Mouse (Mus musculus) lung, embryonic 14.5 days (tissue): ENCODE data around the gene Lce1a1. TPM values are rescaled to one million over a fixed set of nuclear protein-coding genes. Genes with fewer than 3 reads are reported as not detected.
A peak's percentile ranks its signal among the peaks of the same experiment; 100 is the strongest.

Experiments used
- ATAC-seq: fragments of 200-750 bp; cut with Nextera tagmentation; 2 replicates; pipeline ENCODE4 v1.8.0; 2017; ENCODE audit warnings: mild to moderate bottlenecking, moderate TSS enrichment, moderate library complexity; ENCODE audit not compliant: insufficient read depth
- DNase-seq: peaks from one replicate; pipeline ENCODE4 v3.0.0-alpha.2; 2015
- H3K27ac ChIP-seq: fragments of 300-500 bp; sonication (generic); 2 replicates; pipeline ENCODE4 v1.5.1; 2014; ENCODE audit warnings: low read depth, mild to moderate bottlenecking, moderate library complexity
- H3K27me3 ChIP-seq: fragments of 300-500 bp; sonication (generic); 2 replicates; pipeline ENCODE4 v1.6.1; 2014; ENCODE audit warnings: low read length, control low read depth; ENCODE audit not compliant: insufficient read depth
- H3K36me3 ChIP-seq: fragments of 300-500 bp; sonication (generic); 2 replicates; pipeline ENCODE4 v1.6.1; 2014; ENCODE audit warnings: control low read depth; ENCODE audit not compliant: insufficient read depth
- H3K4me1 ChIP-seq: fragments of 300-500 bp; sonication (generic); 2 replicates; pipeline ENCODE4 v1.6.1; 2014; ENCODE audit warnings: antibody characterized with exemption, control low read depth; ENCODE audit not compliant: insufficient read depth
- H3K4me2 ChIP-seq: fragments of 300-500 bp; sonication (generic); 2 replicates; pipeline ENCODE4 v1.6.1; 2014; ENCODE audit warnings: mild to moderate bottlenecking
- H3K4me3 ChIP-seq: fragments of 300-500 bp; sonication (generic); 2 replicates; pipeline ENCODE4 v1.5.1; 2014; ENCODE audit warnings: low read depth, low read length
- H3K9ac ChIP-seq: fragments of 300-500 bp; sonication (generic); 2 replicates; pipeline ENCODE4 v1.6.1; 2014
- H3K9me3 ChIP-seq: fragments of 300-500 bp; sonication (generic); 2 replicates; pipeline ENCODE4 v1.6.1; 2016; ENCODE audit warnings: low read depth, low read length, control low read depth
- CTCF ChIP-seq: IDR thresholded peaks from 2 replicates; pipeline ENCODE4 v1.5.1; 2016; ENCODE audit warnings: antibody characterized with exemption, low read depth
- WGBS: fragments of 180-500 bp; shearing (Covaris S2); extraction: QIAGEN DNeasy Blood & Tissue Kit; methylation state at CpG from one replicate; pipeline ENCODE4 v1.1.7; 2014; 5-methylcytosine and 5-hydroxymethylcytosine counted together
- polyA plus RNA-seq: library from polyadenylated mRNA; unstranded; fragments of >200 nt; fragmentation: Nextera tagmentation; extraction: Ambion mirVana; gene quantifications from 2 replicates; pipeline ENCODE4 v1.2.1, GENCODE M21; 2014

Lce1a1 gene
- polyA plus RNA-seq, 1 experiment from 2014 or later = not detected

DNA sequence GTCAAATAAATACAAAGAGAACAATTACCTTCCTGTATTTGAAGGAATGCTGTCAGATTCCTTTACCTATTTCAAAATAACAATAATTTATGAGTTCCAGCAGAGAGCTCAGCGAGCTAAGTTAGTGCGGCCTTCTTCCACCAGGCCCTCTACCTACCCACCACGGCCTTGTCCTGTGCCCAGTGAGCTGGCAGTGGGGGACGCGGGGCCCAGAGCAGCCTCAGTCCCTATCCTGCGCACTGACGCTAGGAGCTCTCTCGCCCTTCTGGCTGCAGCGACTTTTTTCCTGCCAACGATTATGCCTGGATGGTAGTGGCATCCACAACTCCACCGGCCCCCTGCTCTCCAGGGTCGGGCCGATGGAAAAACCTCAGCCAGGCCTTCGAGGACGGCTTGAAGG is 8.3 kb downstream of the Lce1a1 start:
- Histone ChIP-seq H3K4me2 (no peak overlapping the region), H3K27ac (no peak overlapping the region), H3K36me3 (no peaks in the 10 kb centered on the region), H3K9me3 (no peaks in the 10 kb centered on the region), H3K4me3 (no peak overlapping the region), H3K9ac (no peak overlapping the region), H3K27me3 (no peaks in the 10 kb centered on the region), H3K4me1 (no peaks in the 10 kb centered on the region)
- no peak for DNase-seq
- no peak for ATAC-seq
- no peak for TF ChIP-seq CTCF
- 91% methylated on average over 15 of the region's 15 CpGs for WGBS

DNA sequence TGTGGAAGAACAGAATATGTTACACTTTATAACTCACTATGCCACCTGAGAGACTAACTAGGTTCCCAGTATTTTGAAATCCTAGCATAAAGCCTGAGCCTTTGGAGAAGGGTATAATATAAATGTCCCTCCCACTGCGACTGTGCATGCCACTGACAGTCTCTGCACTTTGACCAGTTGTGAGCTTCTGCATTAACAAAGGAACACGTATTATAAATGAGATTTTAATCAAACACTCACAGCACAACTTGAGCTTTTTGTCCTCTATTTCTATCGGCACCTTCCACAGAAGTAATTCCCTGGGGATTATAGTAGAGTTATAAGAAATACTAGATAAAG is 9.5 kb downstream of the Lce1a1 start:
- Histone ChIP-seq H3K27ac (no peak overlapping the region), H3K36me3 (no peaks in the 10 kb centered on the region), H3K4me2 (no peak overlapping the region), H3K27me3 (no peaks in the 10 kb centered on the region), H3K4me3 (no peak overlapping the region), H3K9ac (no peak overlapping the region), H3K4me1 (no peaks in the 10 kb centered on the region), H3K9me3 (no peaks in the 10 kb centered on the region)
- WGBS = 65% methylated on average over 3 of the region's 3 CpGs
- ATAC-seq (no peak), DNase-seq (no peak)
- TF ChIP-seq CTCF = no peak

DNA sequence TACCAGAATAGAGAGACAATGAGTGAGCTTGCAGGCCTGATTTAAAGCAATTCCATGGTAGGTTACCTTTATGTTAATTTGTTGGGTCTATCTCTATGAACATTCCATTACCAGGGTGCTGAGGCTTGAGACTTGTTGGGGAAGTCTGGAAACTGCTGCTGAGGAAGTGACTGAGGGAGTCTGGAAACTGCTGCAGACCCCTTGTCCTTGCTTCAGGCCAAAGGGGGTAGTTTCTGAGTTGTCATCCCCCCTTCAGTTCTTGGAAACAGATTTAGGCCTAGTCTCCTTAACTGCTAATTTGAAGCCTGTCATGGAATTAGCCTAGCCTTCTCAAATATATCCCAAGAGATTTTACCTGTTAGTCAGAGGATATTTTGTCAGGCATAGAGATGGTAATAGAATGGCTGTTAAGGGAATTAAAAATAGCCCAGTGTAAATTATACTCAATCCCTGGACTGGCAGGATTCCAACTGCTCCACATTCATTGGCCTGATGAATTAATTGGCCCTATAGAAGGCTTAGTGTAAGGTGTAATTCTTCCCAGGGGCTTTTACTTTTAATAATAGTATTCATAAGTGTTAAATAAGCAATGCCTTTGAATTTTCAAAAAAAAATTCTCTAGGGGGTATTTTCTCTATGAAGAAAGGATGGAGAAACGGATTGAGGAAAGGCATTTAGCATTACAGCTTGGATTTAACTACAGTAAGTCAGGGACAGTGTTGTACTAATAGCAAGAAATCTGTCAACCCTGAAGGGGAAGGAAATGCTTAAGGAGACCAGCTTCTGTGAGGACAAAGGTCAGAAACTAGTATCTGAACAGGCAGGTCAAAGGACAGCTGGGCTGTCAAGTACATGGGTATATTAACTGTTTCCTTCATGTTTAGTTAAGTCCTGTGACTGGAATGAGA is 10.1 kb downstream of the Lce1a1 start:
- H3K9me3 ChIP-seq = no peaks in the 10 kb centered on the region
- DNase-seq (no peak), ATAC-seq (no peak)

DNA sequence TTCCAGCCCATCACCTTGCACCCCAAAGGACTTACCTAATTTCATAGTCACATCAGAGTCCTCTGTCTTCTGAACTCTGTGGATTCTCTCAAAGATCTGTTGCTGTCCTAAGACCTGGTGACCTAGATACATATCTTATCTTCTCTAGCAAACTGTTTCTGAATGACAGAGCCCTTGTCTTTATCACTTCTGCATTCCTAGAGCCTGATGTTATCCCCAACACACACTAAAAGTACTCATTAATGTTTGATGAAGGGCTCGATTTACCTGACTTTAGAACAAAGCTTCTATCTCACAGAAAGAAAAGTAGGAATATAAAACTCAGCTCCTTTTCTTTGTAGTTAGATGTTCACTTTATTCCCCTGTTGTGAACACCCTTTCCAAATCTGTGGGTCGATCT is 26.5 kb downstream of the Lce1a1 start, which contains the start of gene Lce6a:
Lce6a (minus strand) TSS at position 101 of the 400 bp plus-strand sequence.
- TF ChIP-seq CTCF = no peak
- H3K4me2 ChIP-seq = no peak within 1 kb of the TSS
- H3K9me3 ChIP-seq = no peaks in the 10 kb centered on the region
- no peaks in the 10 kb centered on the region for H3K27me3 ChIP-seq
- H3K36me3 ChIP-seq = no peaks in the 10 kb centered on the region
- no peak within 1 kb of the TSS for H3K9ac ChIP-seq
- ATAC-seq (no peak), DNase-seq (no peak)
- 47% methylated on average over 2 of the region's 2 CpGs for WGBS
- no peaks in the 10 kb centered on the region for H3K4me1 ChIP-seq
- no peak within 1 kb of the TSS for H3K4me3 ChIP-seq
- no peak within 1 kb of the TSS for H3K27ac ChIP-seq

More for the DNA sequence above, 10.1 kb downstream of the Lce1a1 start:
- Histone ChIP-seq H3K4me3 (no peak overlapping the region), H3K27ac (no peak overlapping the region), H3K4me1 (no peaks in the 10 kb centered on the region), H3K4me2 (no peak overlapping the region), H3K36me3 (no peaks in the 10 kb centered on the region), H3K9ac (no peak overlapping the region), H3K27me3 (no peaks in the 10 kb centered on the region)
- TF ChIP-seq CTCF = no peak
- WGBS = 56% methylated on average over 1 of the region's 1 CpGs

DNA sequence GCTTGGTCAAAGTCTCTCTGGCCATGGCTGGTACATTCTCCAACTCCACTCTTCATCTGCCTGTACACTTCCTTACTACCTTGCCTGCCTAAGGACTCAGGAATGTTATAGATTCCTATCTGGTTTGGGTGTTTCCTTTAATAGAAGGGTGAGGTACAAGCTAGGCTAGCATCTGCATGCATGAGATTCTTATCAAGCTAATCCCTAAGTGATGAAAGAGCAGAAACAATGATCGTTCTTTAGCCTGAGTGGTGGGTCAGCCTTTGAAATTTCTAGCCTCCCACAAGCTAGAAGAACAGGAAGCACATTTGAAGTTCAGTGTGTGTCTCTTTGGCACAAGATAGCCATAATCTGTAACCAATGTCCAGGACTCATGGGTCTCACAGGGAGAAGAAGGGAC is 38.3 kb downstream of the Lce1a1 start:
- no peaks in the 10 kb centered on the region for H3K27me3 ChIP-seq
- H3K27ac ChIP-seq = no peak overlapping the region
- H3K9me3 ChIP-seq = no peaks in the 10 kb centered on the region
- H3K36me3 ChIP-seq = no peaks in the 10 kb centered on the region
- no peaks in the 10 kb centered on the region for H3K4me1 ChIP-seq
- 44% methylated on average over 1 of the region's 1 CpGs for WGBS
- DNase-seq (no peak), ATAC-seq (no peak)
- no peak overlapping the region for H3K9ac ChIP-seq
- H3K4me2 ChIP-seq = no peak overlapping the region
- no peak for TF ChIP-seq CTCF
- H3K4me3 ChIP-seq = no peak overlapping the region

DNA sequence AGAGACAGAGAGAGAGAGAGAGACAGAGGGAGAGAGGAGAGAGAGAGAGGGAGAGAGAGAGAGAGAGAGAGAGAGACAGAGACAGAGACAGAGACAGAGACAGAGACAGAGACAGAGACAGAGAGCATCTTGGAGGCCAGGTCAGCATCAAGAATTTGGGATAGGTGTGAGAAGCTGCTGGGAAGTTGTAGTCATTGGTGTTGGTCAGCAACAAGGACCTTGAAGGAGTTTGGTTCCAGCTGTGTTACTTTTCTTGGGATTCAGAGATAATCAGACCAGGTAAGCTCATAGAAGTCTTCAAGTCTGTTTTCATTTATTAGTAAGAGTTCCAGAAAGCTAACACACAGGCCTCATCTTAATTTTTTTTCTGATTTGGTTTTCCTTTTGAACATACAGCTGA is 40.7 kb downstream of the Lce1a1 start, which contains the start of gene 2210017I01Rik:
2210017I01Rik (minus strand) TSS at position 101 of the 400 bp plus-strand sequence.
- Histone ChIP-seq H3K4me1 (no peaks in the 10 kb centered on the region), H3K9ac (no peak within 1 kb of the TSS), H3K36me3 (no peaks in the 10 kb centered on the region), H3K9me3 (no peaks in the 10 kb centered on the region), H3K27me3 (no peaks in the 10 kb centered on the region), H3K4me3 (no peak within 1 kb of the TSS), H3K4me2 (no peak within 1 kb of the TSS), H3K27ac (no peak within 1 kb of the TSS)
- DNase-seq = no peak
- no peak for ATAC-seq
- TF ChIP-seq CTCF = no peak

DNA sequence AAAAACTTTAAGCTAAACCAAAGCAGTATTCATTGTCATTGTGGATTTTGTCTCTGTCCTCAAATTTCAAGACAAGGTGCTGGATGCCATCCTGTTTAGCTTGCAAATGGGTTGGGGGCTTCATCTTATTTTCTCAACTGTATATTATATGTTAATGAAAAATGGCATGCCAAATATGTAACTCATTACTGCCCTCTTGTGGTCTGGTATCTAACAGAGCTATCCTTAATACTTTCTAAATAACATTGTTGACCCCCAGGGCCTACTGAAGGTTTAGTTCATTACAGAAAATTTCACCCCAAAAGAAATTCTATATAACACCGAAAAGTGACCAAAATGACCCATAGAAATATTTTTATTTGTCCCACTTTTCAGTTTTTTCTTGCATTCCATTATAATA is 45.9 kb downstream of the Lce1a1 start:
- Histone ChIP-seq H3K9me3 (peaks cover 5% of the 10 kb centered on the region; the same call in 1 of the 2 replicates), H3K4me3 (no peak overlapping the region), H3K9ac (no peak overlapping the region), H3K27me3 (no peaks in the 10 kb centered on the region), H3K27ac (no peak overlapping the region), H3K4me1 (no peaks in the 10 kb centered on the region), H3K36me3 (no peaks in the 10 kb centered on the region), H3K4me2 (no peak overlapping the region)
- peak; percentile 29; the same call in 1 of the 2 replicates for TF ChIP-seq CTCF
- DNase-seq = peak; percentile 67
- no peak for ATAC-seq
- 51% methylated on average over 1 of the region's 1 CpGs for WGBS
